11 mouse cellular contexts compared by ENCODE assay signal in genomic region chr16:14258856-14259255, GRCm38 (mm10). TPM values are rescaled to one million over a fixed set of nuclear protein-coding genes. Genes with fewer than 3 reads are reported as not detected.
DNase-seq lines count a peak whose midpoint lies in the region; ATAC-seq and TF ChIP-seq lines count a peak whose summit lies in the region.
"Had no signal": no experiment of that assay in that cellular context is flagged by ENCODE, and none has a peak within 500 bp of the region (broad histone marks: within the 10 kb centered on the region; RNA-seq: fewer than 3 reads in every experiment).

No protein-coding gene starts in this region.

- DNase-seq in urinary bladder, postnatal 14 days (ENCODE audit: low spot score), result peak; percentile 30
- no peak for DNase-seq in urinary bladder, adult 2 months (ENCODE audit: low spot score)
- DNase-seq in heart, postnatal 0 days (ENCODE audit: low spot score), result no peak
- peak; percentile 21 to 35 for DNase-seq in kidney, postnatal 36 days
- DNase-seq in forebrain, embryonic 10.5 days (ENCODE audit: extremely low spot score, low spot score), result no peak
- no peak for DNase-seq in neural tube, embryonic 10.5 days (ENCODE audit: extremely low spot score, low spot score)
- DNase-seq in thymus, postnatal 14 days, result no peak
- DNase-seq: thymus, postnatal 36 days had no signal

- 0 out of 2 replicates have a peak, but pooled peaks cover 2% of the 10 kb centered on the region for H3K4me1 ChIP-seq in heart, postnatal 0 days (ENCODE audit: control insufficient read depth, insufficient read depth)
- H3K4me1 ChIP-seq in forebrain, embryonic 10.5 days, result no peaks in the 10 kb centered on the region
- H3K4me1 ChIP-seq: forebrain, embryonic 15.5 days; neural tube, embryonic 12.5 days had no signal

- no peak overlapping the region for H3K4me2 ChIP-seq in heart, postnatal 0 days (ENCODE audit: low read depth, low read length)
- H3K4me2 ChIP-seq: forebrain, embryonic 15.5 days; neural tube, embryonic 12.5 days had no signal

- no peak overlapping the region for H3K27ac ChIP-seq in heart, postnatal 0 days (ENCODE audit: low read depth)
- no peak overlapping the region for H3K27ac ChIP-seq in forebrain, embryonic 10.5 days
- H3K27ac ChIP-seq: forebrain, embryonic 15.5 days; macrophage; neural tube, embryonic 12.5 days had no signal

- H3K36me3 ChIP-seq in heart, postnatal 0 days (replicated peaks; ENCODE audit: control insufficient read depth, insufficient read depth, low read length), result no peaks in the 10 kb centered on the region
- H3K36me3 ChIP-seq in forebrain, embryonic 10.5 days (replicated peaks), result no peaks in the 10 kb centered on the region
- H3K36me3 ChIP-seq: forebrain, embryonic 15.5 days; neural tube, embryonic 12.5 days had no signal

- H3K9ac ChIP-seq in heart, postnatal 0 days (replicated peaks; ENCODE audit: low read depth, low read length), result no peak overlapping the region
- H3K9ac ChIP-seq: forebrain, embryonic 15.5 days; neural tube, embryonic 12.5 days had no signal

- H3K9me3 ChIP-seq in heart, postnatal 0 days (replicated peaks; ENCODE audit: control insufficient read depth, low read length), result no peaks in the 10 kb centered on the region
- H3K9me3 ChIP-seq in forebrain, embryonic 10.5 days, result no peaks in the 10 kb centered on the region
- H3K9me3 ChIP-seq: forebrain, embryonic 15.5 days; neural tube, embryonic 12.5 days had no signal

- TF ChIP-seq EP300 in heart, postnatal 0 days (IDR thresholded peaks at IDR 0.05; ENCODE audit: low read depth), result no peak

- peaks cover 87% of the 10 kb centered on the region for H3K27me3 ChIP-seq in heart, postnatal 0 days (ENCODE audit: control insufficient read depth, insufficient read depth, low read length)
- no peaks in the 10 kb centered on the region for H3K27me3 ChIP-seq in forebrain, embryonic 10.5 days (ENCODE audit: poor library complexity, severe bottlenecking)
- H3K27me3 ChIP-seq: forebrain, embryonic 15.5 days; neural tube, embryonic 12.5 days had no signal

- TF ChIP-seq CTCF in heart, postnatal 0 days (IDR thresholded peaks at IDR 0.05; ENCODE audit: low read depth), result no peak

- WGBS in heart, postnatal 0 days, result 17% methylated on average over 2 of the region's 2 CpGs
- 62% methylated on average over 2 of the region's 2 CpGs for WGBS in forebrain, embryonic 10.5 days

- ATAC-seq in heart, postnatal 0 days (ENCODE audit: insufficient read depth, low read depth), result peak; percentile 27; the same call in 1 of the 2 replicates
- ATAC-seq: forebrain, embryonic 15.5 days had no signal

- no peak overlapping the region for H3K4me3 ChIP-seq in heart, postnatal 0 days (ENCODE audit: low read depth, low read length)
- no peak overlapping the region for H3K4me3 ChIP-seq in forebrain, embryonic 10.5 days
- H3K4me3 ChIP-seq: forebrain, embryonic 15.5 days; neural tube, embryonic 12.5 days had no signal

RNA-seq across cellular contexts. Expression of gene Myh11, which starts 32.3 kb away (rescaled TPM):
- 1,679 and 3,228 TPM in 2 replicates for polyA plus RNA-seq in urinary bladder, adult 2 months (2012; rRNA removed)
- 4.5 and 104 TPM in 2 replicates for total RNA-seq in heart, postnatal 0 days (2014; rRNA removed; ENCODE audit: low replicate concordance)
- 3.1 and 3.3 TPM in 2 replicates for polyA plus RNA-seq in heart, postnatal 0 days (2015; fragmentation: Nextera tagmentation; extraction: Ambion mirVana)
- 0.06 TPM in 1 of 2 replicates, not detected in the other for polyA plus RNA-seq in forebrain, embryonic 10.5 days (2016; fragmentation: Nextera tagmentation; extraction: Ambion mirVana)
- polyA plus RNA-seq: macrophage had no signal

RNA-seq across cellular contexts. Expression of gene Fopnl, which starts 58.3 kb away (rescaled TPM):
- polyA plus RNA-seq in urinary bladder, adult 2 months (2012; rRNA removed), result 51.7 and 59.6 TPM in 2 replicates
- 93.2 and 110 TPM in 2 replicates for total RNA-seq in heart, postnatal 0 days (2014; rRNA removed; ENCODE audit: low replicate concordance)
- polyA plus RNA-seq in heart, postnatal 0 days (2015; fragmentation: Nextera tagmentation; extraction: Ambion mirVana), result 130 TPM in 2 replicates
- polyA plus RNA-seq in forebrain, embryonic 10.5 days (2016; fragmentation: Nextera tagmentation; extraction: Ambion mirVana), result 141 and 149 TPM in 2 replicates

Comparison
In these comparisons a context has a peak if more than half of its experiments do, and no peak if none do; other contexts are left out.
1. DNase-seq: peak in urinary bladder, postnatal 14 days (single experiment) and kidney, postnatal 36 days (2 of 2); none in urinary bladder, adult 2 months (single experiment), heart, postnatal 0 days (single experiment), forebrain, embryonic 10.5 days (single experiment), neural tube, embryonic 10.5 days (single experiment) and thymus, postnatal 14 days (single experiment).
2. RNA of gene Myh11, which starts 32.3 kb away (polyA plus RNA-seq): 1,679 to 3,228 TPM in urinary bladder, adult 2 months; 3.1 to 3.3 TPM in heart, postnatal 0 days and 0.06 TPM in forebrain, embryonic 10.5 days; every median in the first group is over 100 times any median in the second.